Mouse (Mus musculus): Measurements from ENCODE around the gene Vps52.
"Not testable (repeated sequence)": the region's sequence is repeated elsewhere in the genome, so short reads cannot be mapped to it uniquely, and the experiment has no call there.

Vps52 gene

GRCm38 (mm10) chr17:33941381-33941780 is 14.2 kb upstream of the Vps52 start:
- DNase-seq (ENCODE audit: low read depth in 1 of 2, low spot score in 2 of 2) = no peak

GRCm38 (mm10) chr17:33943454-33943853 is 12.2 kb upstream of the Vps52 start:
- DNase-seq (ENCODE audit: low read depth in 1 of 2, low spot score in 2 of 2) = no peak

GRCm38 (mm10) chr17:33947430-33948089 is 8.1 kb upstream of the Vps52 start:
- no peak for DNase-seq (ENCODE audit: low read depth in 1 of 2, low spot score in 2 of 2)

- DNase-seq (ENCODE audit: low read depth in 1 of 2, low spot score in 2 of 2) = no peak
Observed at GRCm38 (mm10) chr17:33948090-33948904, 7.3 kb upstream of the Vps52 start.

GRCm38 (mm10) chr17:33948905-33949537 is 6.6 kb upstream of the Vps52 start:
- DNase-seq (ENCODE audit: low read depth in 1 of 2, low spot score in 2 of 2) = no peak

GRCm38 (mm10) chr17:33950131-33950625 is 5.4 kb upstream of the Vps52 start:
- no peak for DNase-seq (ENCODE audit: low read depth in 1 of 2, low spot score in 2 of 2)

GRCm38 (mm10) chr17:33951021-33951946 is 4.3 kb upstream of the Vps52 start, which contains the start of gene B3galt4:
TSS of gene B3galt4 (minus strand) at chr17:33951488.
- DNase-seq (ENCODE audit: low read depth in 1 of 2, low spot score in 2 of 2) = peak in 1 of 2 experiments; percentile 33

DNA sequence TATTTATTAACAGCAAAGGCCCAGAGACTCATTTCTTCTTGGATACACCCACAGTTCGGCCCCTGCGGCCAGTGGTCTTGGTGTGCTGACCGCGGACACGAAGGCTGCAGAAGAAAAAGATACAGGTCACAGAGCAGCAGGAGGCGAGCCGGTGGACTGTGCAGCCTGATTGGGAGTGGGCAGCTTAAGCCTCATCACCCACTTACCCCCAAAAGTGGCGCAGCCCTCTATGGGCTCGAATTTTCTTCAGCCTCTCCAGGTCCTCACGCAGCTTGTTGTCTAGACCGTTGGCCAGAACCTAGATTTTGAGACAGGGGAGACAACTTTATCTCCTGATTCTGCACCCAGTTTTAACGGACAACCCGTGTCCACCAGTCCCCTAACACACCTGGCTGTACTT is 3.6 kb upstream of the Vps52 start:
- DNase-seq (ENCODE audit: low read depth in 1 of 2, low spot score in 2 of 2) = not testable (repeated sequence)

GRCm38 (mm10) chr17:33952879-33953278 is 2.7 kb upstream of the Vps52 start:
- DNase-seq (ENCODE audit: low read depth in 1 of 2, low spot score in 2 of 2) = no peak

DNA sequence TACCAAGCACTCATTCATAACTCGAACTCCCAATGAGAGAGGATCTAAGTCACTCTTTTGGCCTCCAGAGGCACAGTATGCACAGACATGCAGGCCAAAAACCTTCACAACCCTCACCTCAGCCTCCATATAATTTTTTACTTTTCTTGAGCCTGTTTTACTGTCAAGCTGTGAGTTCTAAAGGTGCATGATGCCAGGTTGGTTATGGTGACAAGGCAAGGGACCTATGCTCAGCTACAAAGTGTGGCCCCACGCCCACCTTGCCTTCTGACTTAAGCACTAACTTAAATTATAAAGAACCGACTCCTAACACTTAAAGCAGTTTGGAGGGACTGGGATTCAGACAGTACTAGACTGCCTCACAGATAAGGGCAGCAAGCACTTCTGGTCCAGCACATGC is 2.3 kb upstream of the Vps52 start:
- no peak for DNase-seq (ENCODE audit: low read depth in 1 of 2, low spot score in 2 of 2)

GRCm38 (mm10) chr17:33953961-33954565 is 1.5 kb upstream of the Vps52 start:
- DNase-seq (ENCODE audit: low read depth in 1 of 2, low spot score in 2 of 2) = no peak

DNA sequence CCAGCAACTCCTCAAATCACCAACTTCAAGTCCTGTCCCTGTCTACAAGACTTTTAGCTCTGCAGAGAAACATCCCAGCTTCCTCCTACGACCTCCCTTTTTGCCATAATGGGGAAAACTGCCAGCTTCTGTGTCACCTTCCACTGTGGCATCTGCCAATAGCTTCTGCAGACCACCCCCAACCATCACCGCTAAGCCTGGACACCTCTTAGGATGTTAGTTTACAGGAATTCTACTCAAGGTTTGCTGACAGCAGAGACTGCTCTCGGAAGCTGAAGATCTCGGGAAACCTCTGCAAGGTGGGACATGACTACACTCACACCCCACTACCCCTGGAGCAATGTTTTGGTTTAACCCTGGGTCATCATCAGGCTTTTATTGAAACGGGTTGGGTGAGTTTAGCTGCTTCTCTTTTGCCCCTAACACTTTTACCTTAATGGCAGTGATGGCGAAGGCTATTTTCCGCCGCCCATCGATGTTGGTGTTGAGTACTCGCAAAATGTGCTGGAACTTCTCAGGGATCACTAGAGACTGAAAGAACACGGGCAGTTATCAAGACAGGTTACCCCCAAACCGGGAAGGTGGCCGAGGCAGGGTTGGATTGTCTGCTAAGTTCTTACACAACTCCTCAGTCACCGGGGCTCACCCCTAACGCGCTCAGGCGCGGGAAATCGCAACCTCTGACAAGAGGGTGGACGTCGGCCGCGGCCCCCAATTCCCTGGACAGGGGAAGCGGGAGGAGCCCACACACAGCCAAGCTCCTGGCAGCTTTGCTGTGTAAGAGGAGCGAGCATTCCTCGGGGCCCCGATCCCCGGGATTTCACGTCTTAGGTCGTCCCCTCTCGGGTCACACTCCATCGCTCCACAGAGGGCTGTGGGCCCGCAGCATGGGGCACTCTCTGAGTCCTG is 712 bp upstream of the Vps52 start:
- no peak for DNase-seq (ENCODE audit: low read depth in 1 of 2, low spot score in 2 of 2)

DNA sequence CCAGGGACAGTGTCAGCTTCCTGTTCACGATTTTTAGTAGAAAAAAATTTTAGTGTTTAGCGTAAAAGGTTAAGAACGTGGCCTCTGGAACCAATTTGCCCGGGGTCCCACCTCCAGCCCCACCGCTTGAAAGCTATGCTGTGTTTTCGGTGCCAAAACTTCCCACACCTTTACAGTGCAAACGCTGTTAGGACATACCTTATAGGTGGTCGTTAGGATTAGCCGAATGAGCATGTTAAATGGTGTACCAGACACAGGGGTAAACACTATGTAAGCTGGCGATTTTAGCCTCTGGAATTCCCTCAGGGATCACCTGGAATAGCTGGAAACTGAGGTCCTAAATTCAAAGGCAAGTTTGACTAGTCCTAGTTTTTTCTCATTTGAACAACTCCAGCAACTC is 724 bp downstream of the Vps52 start:
- no peak for DNase-seq (ENCODE audit: low read depth in 1 of 2, low spot score in 2 of 2)

- DNase-seq (ENCODE audit: low read depth in 1 of 2, low spot score in 2 of 2) = no peak
Observed at GRCm38 (mm10) chr17:33957493-33957892, 1.9 kb downstream of the Vps52 start.

- no peak for DNase-seq (ENCODE audit: low read depth in 1 of 2, low spot score in 2 of 2)
Observed at GRCm38 (mm10) chr17:33958451-33958850, 2.8 kb downstream of the Vps52 start.

DNA sequence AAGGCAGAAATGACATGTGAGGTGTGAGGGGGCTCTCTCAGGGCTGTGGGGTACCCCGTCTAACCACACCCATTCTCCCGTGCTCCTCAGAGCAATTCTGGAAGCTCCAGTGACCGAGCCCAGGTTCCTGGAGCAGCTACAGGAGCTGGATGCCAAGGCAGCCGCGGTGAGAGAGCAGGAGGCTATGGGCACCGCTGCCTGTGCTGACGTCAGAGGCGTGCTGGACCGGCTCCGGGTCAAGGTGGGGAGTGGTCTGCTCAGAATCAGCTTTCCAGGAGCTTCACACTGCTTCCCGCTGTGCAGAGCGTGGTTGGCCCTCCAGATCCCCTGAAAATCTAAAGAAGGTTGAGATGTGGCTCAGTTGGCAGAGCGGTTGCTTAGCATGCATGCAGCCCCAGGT is 3.5 kb downstream of the Vps52 start:
- DNase-seq (ENCODE audit: low read depth in 1 of 2, low spot score in 2 of 2) = no peak

DNA sequence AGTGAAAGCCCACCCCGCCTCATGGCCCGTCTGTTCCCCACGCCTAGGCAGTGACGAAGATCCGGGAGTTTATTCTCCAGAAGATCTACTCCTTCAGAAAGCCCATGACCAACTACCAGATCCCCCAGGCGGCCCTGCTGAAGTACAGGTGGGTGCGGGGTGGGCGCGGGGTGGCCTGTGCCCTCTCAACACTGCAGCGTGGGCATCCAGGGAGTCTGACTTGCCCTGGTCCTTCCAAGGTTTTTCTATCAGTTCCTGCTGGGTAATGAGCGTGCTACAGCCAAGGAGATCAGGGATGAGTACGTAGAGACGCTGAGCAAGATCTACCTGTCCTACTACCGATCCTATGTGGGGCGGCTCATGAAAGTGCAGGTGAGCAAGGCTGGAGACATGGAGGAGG is 4.3 kb downstream of the Vps52 start:
- DNase-seq (ENCODE audit: low read depth in 1 of 2, low spot score in 2 of 2) = no peak

GRCm38 (mm10) chr17:33962876-33963275 is 7.3 kb downstream of the Vps52 start:
- DNase-seq (ENCODE audit: low read depth in 1 of 2, low spot score in 2 of 2) = no peak

- no peak for DNase-seq (ENCODE audit: low read depth in 1 of 2, low spot score in 2 of 2)
Observed at GRCm38 (mm10) chr17:33965082-33965845, 9.7 kb downstream of the Vps52 start.

All from monocyte, adult 2 months (primary cell).